Mouse (Mus musculus) lung, postnatal 0 days (tissue): ENCODE results near the gene Itgb4.

Experiments
- CTCF ChIP-seq: IDR thresholded peaks from 2 replicates; pipeline ENCODE4 v1.5.1; 2016; ENCODE audit warnings: antibody characterized with exemption, mild to moderate bottlenecking
- EP300 ChIP-seq: IDR thresholded peaks from 2 replicates; pipeline ENCODE4 v1.6.1; 2016; ENCODE audit warnings: antibody characterized with exemption, mild to moderate bottlenecking, control low read depth

- TF ChIP-seq CTCF (no peak), EP300 (no peak)
These were observed 62.2 kb downstream of the Itgb4 start for GRCm38 (mm10) chr11:116036671-116037070.
